ENCODE assay signal across 9 mouse cellular contexts in genomic region chr12:21125675-21126470, GRCm38 (mm10).
A peak's percentile ranks its signal among the peaks of the same experiment; 100 is the strongest.
DNase-seq lines count a peak whose midpoint lies in the region; ATAC-seq and TF ChIP-seq lines count a peak whose summit lies in the region.
"Had no signal": no experiment of that assay in that cellular context is flagged by ENCODE, and none has a peak within 500 bp of the region (broad histone marks: within the 10 kb centered on the region; RNA-seq: fewer than 3 reads in every experiment).

No protein-coding gene starts in this region.

- 83% methylated on average over 10 of the region's 10 CpGs for WGBS in hindbrain, embryonic 10.5 days
- 76% methylated on average over 10 of the region's 10 CpGs for WGBS in hindbrain, embryonic 12.5 days
- WGBS in midbrain, embryonic 13.5 days: 70% methylated on average over 10 of the region's 10 CpGs
- WGBS in midbrain, embryonic 11.5 days: 77% methylated on average over 10 of the region's 10 CpGs
- WGBS in hindbrain, embryonic 16.5 days: 53% methylated on average over 10 of the region's 10 CpGs
- 54% methylated on average over 10 of the region's 10 CpGs for WGBS in stomach, postnatal 0 days

- 0 out of 2 replicates have a peak overlapping the region, but pooled peaks have one; percentile 29 for H3K27ac ChIP-seq in hindbrain, embryonic 10.5 days
- no peak overlapping the region for H3K27ac ChIP-seq in hindbrain, embryonic 12.5 days
- H3K27ac ChIP-seq in midbrain, embryonic 13.5 days: peak overlapping the region; percentile 39
- no peak overlapping the region for H3K27ac ChIP-seq in midbrain, embryonic 11.5 days (ENCODE audit: low read depth, low read length)
- H3K27ac ChIP-seq in hindbrain, embryonic 16.5 days (ENCODE audit: low read depth, low read length): peak overlapping the region; percentile 25
- H3K27ac ChIP-seq in stomach, postnatal 0 days (replicated peaks): 0 out of 2 replicates have a peak overlapping the region, but pooled peaks have one; percentile 30
- H3K27ac ChIP-seq: limb, embryonic 12.5 days had no signal

- H3K27me3 ChIP-seq in hindbrain, embryonic 10.5 days (ENCODE audit: insufficient read depth, poor library complexity, severe bottlenecking): no peaks in the 10 kb centered on the region
- no peaks in the 10 kb centered on the region for H3K27me3 ChIP-seq in hindbrain, embryonic 12.5 days
- H3K27me3 ChIP-seq in midbrain, embryonic 13.5 days: no peaks in the 10 kb centered on the region
- no peaks in the 10 kb centered on the region for H3K27me3 ChIP-seq in midbrain, embryonic 11.5 days (ENCODE audit: control insufficient read depth, insufficient read depth, low read length)
- no peaks in the 10 kb centered on the region for H3K27me3 ChIP-seq in hindbrain, embryonic 16.5 days (replicated peaks; ENCODE audit: control insufficient read depth, insufficient read depth, low read length)
- no peaks in the 10 kb centered on the region for H3K27me3 ChIP-seq in stomach, postnatal 0 days (ENCODE audit: control insufficient read depth, insufficient read depth, low read length)
- H3K27me3 ChIP-seq: limb, embryonic 12.5 days had no signal

- no peaks in the 10 kb centered on the region for H3K9me3 ChIP-seq in hindbrain, embryonic 10.5 days
- no peaks in the 10 kb centered on the region for H3K9me3 ChIP-seq in hindbrain, embryonic 12.5 days (replicated peaks)
- 0 out of 2 replicates have a peak, but pooled peaks cover 2% of the 10 kb centered on the region for H3K9me3 ChIP-seq in midbrain, embryonic 13.5 days
- no peaks in the 10 kb centered on the region for H3K9me3 ChIP-seq in midbrain, embryonic 11.5 days (ENCODE audit: control insufficient read depth, low read length)
- no peaks in the 10 kb centered on the region for H3K9me3 ChIP-seq in hindbrain, embryonic 16.5 days (ENCODE audit: control insufficient read depth, low read length)
- no peaks in the 10 kb centered on the region for H3K9me3 ChIP-seq in stomach, postnatal 0 days (ENCODE audit: control insufficient read depth, low read length)
- H3K9me3 ChIP-seq: limb, embryonic 12.5 days had no signal

- ATAC-seq in hindbrain, embryonic 12.5 days (ENCODE audit: low FRiP score): no peak
- peak; percentile 37; the same call in 1 of the 2 replicates for ATAC-seq in midbrain, embryonic 13.5 days
- no peak for ATAC-seq in midbrain, embryonic 11.5 days (ENCODE audit: low FRiP score)
- peak; percentile 60 for ATAC-seq in hindbrain, embryonic 16.5 days
- no peak for ATAC-seq in stomach, postnatal 0 days (ENCODE audit: low FRiP score, low TSS enrichment)

- H3K36me3 ChIP-seq in hindbrain, embryonic 10.5 days: no peaks in the 10 kb centered on the region
- H3K36me3 ChIP-seq in hindbrain, embryonic 12.5 days: no peaks in the 10 kb centered on the region
- H3K36me3 ChIP-seq in midbrain, embryonic 13.5 days: no peaks in the 10 kb centered on the region
- H3K36me3 ChIP-seq in midbrain, embryonic 11.5 days (ENCODE audit: control insufficient read depth, insufficient read depth, low read length): no peaks in the 10 kb centered on the region
- H3K36me3 ChIP-seq in hindbrain, embryonic 16.5 days (ENCODE audit: control insufficient read depth, insufficient read depth, low read length): no peaks in the 10 kb centered on the region
- H3K36me3 ChIP-seq in stomach, postnatal 0 days (ENCODE audit: control insufficient read depth, insufficient read depth, low read length): no peaks in the 10 kb centered on the region
- H3K36me3 ChIP-seq: limb, embryonic 12.5 days had no signal

- TF ChIP-seq CTCF in stomach, postnatal 0 days (IDR thresholded peaks at IDR 0.05; ENCODE audit: low read depth): no peak

- no peak overlapping the region for H3K4me2 ChIP-seq in hindbrain, embryonic 12.5 days (replicated peaks)
- H3K4me2 ChIP-seq in midbrain, embryonic 13.5 days (replicated peaks): no peak overlapping the region
- H3K4me2 ChIP-seq in midbrain, embryonic 11.5 days: no peak overlapping the region
- H3K4me2 ChIP-seq in hindbrain, embryonic 16.5 days (ENCODE audit: low read length): no peak overlapping the region
- H3K4me2 ChIP-seq in stomach, postnatal 0 days (replicated peaks; ENCODE audit: low read depth): no peak overlapping the region
- H3K4me2 ChIP-seq: limb, embryonic 12.5 days; lung, embryonic 14.5 days had no signal

- no peak for DNase-seq in hindbrain, embryonic 10.5 days (ENCODE audit: low spot score)
- DNase-seq in midbrain, embryonic 11.5 days (ENCODE audit: low spot score, missing footprints): no peak
- peak; percentile 11 for DNase-seq in stomach, postnatal 0 days (ENCODE audit: low spot score)
- no peak for DNase-seq in adrenal gland, postnatal 10 days
- DNase-seq: lung, embryonic 14.5 days had no signal

- peaks cover 40% of the 10 kb centered on the region for H3K4me1 ChIP-seq in hindbrain, embryonic 10.5 days (replicated peaks)
- peaks cover 34% of the 10 kb centered on the region for H3K4me1 ChIP-seq in hindbrain, embryonic 12.5 days
- peaks cover 54% of the 10 kb centered on the region for H3K4me1 ChIP-seq in midbrain, embryonic 13.5 days (replicated peaks)
- peaks cover 16% of the 10 kb centered on the region for H3K4me1 ChIP-seq in midbrain, embryonic 11.5 days (ENCODE audit: control insufficient read depth, insufficient read depth, low read length)
- peaks cover 19% of the 10 kb centered on the region for H3K4me1 ChIP-seq in hindbrain, embryonic 16.5 days (ENCODE audit: control insufficient read depth, insufficient read depth, low read depth, low read length)
- H3K4me1 ChIP-seq in stomach, postnatal 0 days (replicated peaks; ENCODE audit: control insufficient read depth, insufficient read depth): 0 out of 2 replicates have a peak, but pooled peaks cover 3% of the 10 kb centered on the region

- no peak for TF ChIP-seq EP300 in stomach, postnatal 0 days (optimal IDR thresholded peaks at IDR 0.05)

- H3K9ac ChIP-seq in hindbrain, embryonic 12.5 days: no peak overlapping the region
- H3K9ac ChIP-seq in midbrain, embryonic 13.5 days (replicated peaks): peak overlapping the region; percentile 25; the same call in 1 of the 2 replicates
- no peak overlapping the region for H3K9ac ChIP-seq in midbrain, embryonic 11.5 days (ENCODE audit: low read length)
- peak overlapping the region; percentile 19; the same call in 1 of the 2 replicates for H3K9ac ChIP-seq in hindbrain, embryonic 16.5 days (ENCODE audit: low read depth, low read length)
- H3K9ac ChIP-seq in stomach, postnatal 0 days (ENCODE audit: low read length): no peak overlapping the region
- H3K9ac ChIP-seq: limb, embryonic 12.5 days; lung, embryonic 14.5 days had no signal

- no peak overlapping the region for H3K4me3 ChIP-seq in hindbrain, embryonic 10.5 days
- H3K4me3 ChIP-seq in hindbrain, embryonic 12.5 days: no peak overlapping the region
- H3K4me3 ChIP-seq in midbrain, embryonic 13.5 days (replicated peaks): no peak overlapping the region
- H3K4me3 ChIP-seq in midbrain, embryonic 11.5 days (ENCODE audit: low read depth, low read length): no peak overlapping the region
- H3K4me3 ChIP-seq in hindbrain, embryonic 16.5 days (ENCODE audit: low read length): no peak overlapping the region
- no peak overlapping the region for H3K4me3 ChIP-seq in stomach, postnatal 0 days (ENCODE audit: low read depth, low read length)
- H3K4me3 ChIP-seq: limb, embryonic 12.5 days had no signal

Comparison
In these comparisons a context has a peak if more than half of its experiments do, and no peak if none do; other contexts are left out.
1. H3K27ac ChIP-seq: peak in hindbrain, embryonic 10.5 days (single experiment), midbrain, embryonic 13.5 days (single experiment), hindbrain, embryonic 16.5 days (single experiment) and stomach, postnatal 0 days (single experiment); none in hindbrain, embryonic 12.5 days (single experiment) and midbrain, embryonic 11.5 days (single experiment).
2. ATAC-seq: peak in midbrain, embryonic 13.5 days (single experiment) and hindbrain, embryonic 16.5 days (single experiment); none in hindbrain, embryonic 12.5 days (single experiment), midbrain, embryonic 11.5 days (single experiment) and stomach, postnatal 0 days (single experiment).
3. H3K9ac ChIP-seq: peak in midbrain, embryonic 13.5 days (single experiment) and hindbrain, embryonic 16.5 days (single experiment); none in hindbrain, embryonic 12.5 days (single experiment), midbrain, embryonic 11.5 days (single experiment) and stomach, postnatal 0 days (single experiment).